Mouse (Mus musculus): ENCODE data around the gene Hdac10. TPM values are rescaled to one million over a fixed set of nuclear protein-coding genes. Genes with fewer than 3 reads are reported as not detected.
A peak's percentile ranks its signal among the peaks of the same experiment; 100 is the strongest.

Hdac10 gene
- polyA plus RNA-seq, 1 experiment from 2014 or later: 18.8 TPM

- Histone ChIP-seq H3K36me3 (ENCODE audit: insufficient read depth) (peaks cover 99% of the 10 kb centered on the region), H3K4me3 (ENCODE audit: low read depth, low read length) (no peak overlapping the region), H3K9me3 (ENCODE audit: low read depth, low read length) (no peaks in the 10 kb centered on the region), H3K27me3 (ENCODE audit: insufficient read depth, low read length) (no peaks in the 10 kb centered on the region), H3K4me1 (ENCODE audit: insufficient read depth) (no peaks in the 10 kb centered on the region), H3K9ac (no peak overlapping the region), H3K27ac (ENCODE audit: low read depth) (no peak overlapping the region), H3K4me2 (no peak overlapping the region)
- no peak for DNase-seq
- no peak for ATAC-seq (ENCODE audit: insufficient read depth)
- no peak for TF ChIP-seq CTCF (IDR thresholded peaks at IDR 0.05; ENCODE audit: low read depth)
- WGBS: 90% methylated on average over 8 of the region's 8 CpGs
Observed at GRCm38 (mm10) chr15:89104425-89104824, 24.1 kb downstream of the Hdac10 start.

GRCm38 (mm10) chr15:89103921-89104320 is 24.6 kb downstream of the Hdac10 start:
- 89% methylated on average over 10 of the region's 10 CpGs for WGBS
- H3K27me3 ChIP-seq (ENCODE audit: insufficient read depth, low read length): no peaks in the 10 kb centered on the region
- H3K9ac ChIP-seq: no peak overlapping the region
- no peak overlapping the region for H3K4me3 ChIP-seq (ENCODE audit: low read depth, low read length)
- H3K27ac ChIP-seq (ENCODE audit: low read depth): no peak overlapping the region
- peaks cover 99% of the 10 kb centered on the region for H3K36me3 ChIP-seq (ENCODE audit: insufficient read depth)
- H3K9me3 ChIP-seq (ENCODE audit: low read depth, low read length): no peaks in the 10 kb centered on the region
- no peaks in the 10 kb centered on the region for H3K4me1 ChIP-seq (ENCODE audit: insufficient read depth)
- DNase-seq: no peak
- no peak for TF ChIP-seq CTCF (IDR thresholded peaks at IDR 0.05; ENCODE audit: low read depth)
- no peak overlapping the region for H3K4me2 ChIP-seq
- ATAC-seq (ENCODE audit: insufficient read depth): no peak

GRCm38 (mm10) chr15:89102646-89103045 is 25.9 kb downstream of the Hdac10 start:
- Histone ChIP-seq H3K9me3 (ENCODE audit: low read depth, low read length) (no peaks in the 10 kb centered on the region), H3K27me3 (ENCODE audit: insufficient read depth, low read length) (no peaks in the 10 kb centered on the region), H3K27ac (ENCODE audit: low read depth) (no peak overlapping the region), H3K9ac (no peak overlapping the region), H3K4me3 (ENCODE audit: low read depth, low read length) (no peak overlapping the region), H3K4me1 (ENCODE audit: insufficient read depth) (no peaks in the 10 kb centered on the region), H3K4me2 (no peak overlapping the region), H3K36me3 (ENCODE audit: insufficient read depth) (peaks cover 99% of the 10 kb centered on the region)
- no peak for ATAC-seq (ENCODE audit: insufficient read depth)
- 81% methylated on average over 5 of the region's 5 CpGs for WGBS
- TF ChIP-seq CTCF (IDR thresholded peaks at IDR 0.05; ENCODE audit: low read depth): no peak
- no peak for DNase-seq

- Histone ChIP-seq H3K4me3 (ENCODE audit: low read depth, low read length) (no peak overlapping the region), H3K27ac (ENCODE audit: low read depth) (no peak overlapping the region), H3K9ac (no peak overlapping the region), H3K4me2 (no peak overlapping the region), H3K27me3 (ENCODE audit: insufficient read depth, low read length) (no peaks in the 10 kb centered on the region), H3K36me3 (ENCODE audit: insufficient read depth) (peaks cover 99% of the 10 kb centered on the region), H3K4me1 (ENCODE audit: insufficient read depth) (no peaks in the 10 kb centered on the region), H3K9me3 (ENCODE audit: low read depth, low read length) (no peaks in the 10 kb centered on the region)
- TF ChIP-seq CTCF (IDR thresholded peaks at IDR 0.05; ENCODE audit: low read depth): no peak
- WGBS: 92% methylated on average over 12 of the region's 12 CpGs
- no peak for ATAC-seq (ENCODE audit: insufficient read depth)
- DNase-seq: no peak
Observed at GRCm38 (mm10) chr15:89100823-89101222, 27.7 kb downstream of the Hdac10 start.

- Histone ChIP-seq H3K4me2 (no peak overlapping the region), H3K36me3 (ENCODE audit: insufficient read depth) (peaks cover 99% of the 10 kb centered on the region), H3K27me3 (ENCODE audit: insufficient read depth, low read length) (no peaks in the 10 kb centered on the region), H3K9me3 (ENCODE audit: low read depth, low read length) (no peaks in the 10 kb centered on the region), H3K4me3 (ENCODE audit: low read depth, low read length) (no peak overlapping the region), H3K4me1 (ENCODE audit: insufficient read depth) (no peaks in the 10 kb centered on the region), H3K9ac (no peak overlapping the region), H3K27ac (ENCODE audit: low read depth) (no peak overlapping the region)
- no peak for DNase-seq
- TF ChIP-seq CTCF (IDR thresholded peaks at IDR 0.05; ENCODE audit: low read depth): no peak
- no peak for ATAC-seq (ENCODE audit: insufficient read depth)
- 90% methylated on average over 7 of the region's 7 CpGs for WGBS
Observed at GRCm38 (mm10) chr15:89098616-89099015, 29.9 kb downstream of the Hdac10 start.

GRCm38 (mm10) chr15:89097450-89097849 is 31.1 kb downstream of the Hdac10 start:
- no peak for DNase-seq
- H3K36me3 ChIP-seq (ENCODE audit: insufficient read depth): peaks cover 100% of the 10 kb centered on the region
- H3K4me3 ChIP-seq (ENCODE audit: low read depth, low read length): no peak overlapping the region
- H3K4me2 ChIP-seq: no peak overlapping the region
- no peak overlapping the region for H3K9ac ChIP-seq
- no peaks in the 10 kb centered on the region for H3K4me1 ChIP-seq (ENCODE audit: insufficient read depth)
- H3K9me3 ChIP-seq (ENCODE audit: low read depth, low read length): no peaks in the 10 kb centered on the region
- no peak for TF ChIP-seq CTCF (IDR thresholded peaks at IDR 0.05; ENCODE audit: low read depth)
- no peaks in the 10 kb centered on the region for H3K27me3 ChIP-seq (ENCODE audit: insufficient read depth, low read length)
- ATAC-seq (ENCODE audit: insufficient read depth): no peak
- no peak overlapping the region for H3K27ac ChIP-seq (ENCODE audit: low read depth)
- 88% methylated on average over 5 of the region's 5 CpGs for WGBS

- ATAC-seq (ENCODE audit: insufficient read depth) (no peak), DNase-seq (no peak)
- WGBS: 79% methylated on average over 5 of the region's 5 CpGs
- Histone ChIP-seq H3K27ac (ENCODE audit: low read depth) (no peak overlapping the region), H3K4me2 (no peak overlapping the region), H3K4me1 (ENCODE audit: insufficient read depth) (peaks cover 4% of the 10 kb centered on the region; the same call in 1 of the 2 replicates), H3K4me3 (ENCODE audit: low read depth, low read length) (no peak overlapping the region), H3K9ac (no peak overlapping the region), H3K9me3 (ENCODE audit: low read depth, low read length) (no peaks in the 10 kb centered on the region), H3K36me3 (ENCODE audit: insufficient read depth) (peaks cover 48% of the 10 kb centered on the region), H3K27me3 (ENCODE audit: insufficient read depth, low read length) (no peaks in the 10 kb centered on the region)
- no peak for TF ChIP-seq CTCF (IDR thresholded peaks at IDR 0.05; ENCODE audit: low read depth)
Observed at GRCm38 (mm10) chr15:89092181-89092580, 36.3 kb downstream of the Hdac10 start.

- Histone ChIP-seq H3K4me2 (0 out of 2 replicates have a peak overlapping the region, but pooled peaks have one; percentile 4), H3K9me3 (ENCODE audit: low read depth, low read length) (no peaks in the 10 kb centered on the region), H3K9ac (no peak overlapping the region), H3K27ac (ENCODE audit: low read depth) (no peak overlapping the region), H3K4me3 (ENCODE audit: low read depth, low read length) (no peak overlapping the region), H3K4me1 (ENCODE audit: insufficient read depth) (peaks cover 4% of the 10 kb centered on the region; the same call in 1 of the 2 replicates), H3K36me3 (ENCODE audit: insufficient read depth) (peaks cover 46% of the 10 kb centered on the region), H3K27me3 (ENCODE audit: insufficient read depth, low read length) (no peaks in the 10 kb centered on the region)
- TF ChIP-seq CTCF (IDR thresholded peaks at IDR 0.05; ENCODE audit: low read depth): no peak
- DNase-seq (no peak), ATAC-seq (ENCODE audit: insufficient read depth) (no peak)
- WGBS: 83% methylated on average over 4 of the region's 4 CpGs
Observed at GRCm38 (mm10) chr15:89090662-89091061, 37.8 kb downstream of the Hdac10 start.

Data from lung, embryonic 14.5 days (tissue).